Mouse (Mus musculus) E14TG2a.4 (cell line): ENCODE data around the gene Hap1.

Experiments
- CTCF ChIP-seq: conservative IDR thresholded peaks from 2 replicates; pipeline ENCODE4 v1.5.1; 2014; ENCODE audit warnings: low read length
- POU5F1 ChIP-seq: IDR thresholded peaks from 2 replicates; pipeline ENCODE4 v1.6.1; 2014; ENCODE audit warnings: low read length, borderline replicate concordance

GRCm38 (mm10) chr11:100301292-100301691 lies 54.6 kb downstream of the Hap1 start:
- TF ChIP-seq CTCF (no peak), POU5F1 (no peak)
